Mouse (Mus musculus): ENCODE results near the gene Cyp3a57. TPM values are rescaled to one million over a fixed set of nuclear protein-coding genes. Genes with fewer than 3 reads are reported as not detected.
"Not testable (repeated sequence)": the region's sequence is repeated elsewhere in the genome, so short reads cannot be mapped to it uniquely, and the experiment has no call there.

Cyp3a57 gene
- polyA plus RNA-seq (2014; fragmentation: Nextera tagmentation; extraction: Ambion mirVana) = not detected in 2 replicates

DNA sequence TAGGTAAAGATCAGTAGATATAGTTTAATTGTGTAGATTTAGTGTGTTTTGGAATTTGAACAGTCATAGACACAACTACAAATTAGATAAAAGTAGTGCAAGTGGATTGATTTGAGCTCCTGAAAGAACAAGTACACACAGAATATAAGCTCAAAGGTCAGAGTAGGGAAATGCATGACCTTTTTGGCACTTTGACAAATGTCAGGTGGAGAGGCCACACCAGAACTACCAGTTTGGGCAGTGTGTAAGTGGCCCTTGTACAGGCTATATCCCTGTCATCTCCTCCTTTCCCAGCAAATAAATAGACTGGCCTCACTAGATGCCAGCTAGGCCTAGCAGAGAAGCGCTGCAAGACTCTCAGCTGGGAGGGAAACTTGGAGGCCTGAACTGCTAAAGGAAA lies at the start of gene Cyp3a57:
Gene Cyp3a57, plus strand, starts transcription at position 339 of the 400 bp plus-strand sequence.
- WGBS = 81% methylated on average over 1 of the region's 1 CpGs
- Histone ChIP-seq H3K4me3 (replicated peaks; ENCODE audit: low read length) (no peak within 1 kb of the TSS), H3K27ac (no peak within 1 kb of the TSS), H3K36me3 (replicated peaks; ENCODE audit: control insufficient read depth, insufficient read depth) (no peaks in the 10 kb centered on the region), H3K9me3 (ENCODE audit: control insufficient read depth, low read length) (0 out of 2 replicates have a peak, but pooled peaks cover 6% of the 10 kb centered on the region), H3K9ac (no peak within 1 kb of the TSS), H3K4me2 (replicated peaks) (no peak within 1 kb of the TSS), H3K4me1 (replicated peaks; ENCODE audit: control insufficient read depth, insufficient read depth, low read length) (no peaks in the 10 kb centered on the region), H3K27me3 (ENCODE audit: control insufficient read depth, insufficient read depth, low read length) (no peaks in the 10 kb centered on the region)
- DNase-seq (ENCODE audit: low spot score) (no peak), ATAC-seq (ENCODE audit: low FRiP score) (no peak)

GRCm38 (mm10) chr5:145300469-145300868 lies 44.6 kb upstream of the Cyp3a57 start:
- no peaks in the 10 kb centered on the region for H3K36me3 ChIP-seq (replicated peaks; ENCODE audit: control insufficient read depth, insufficient read depth)
- no peak overlapping the region for H3K4me2 ChIP-seq (replicated peaks)
- H3K9ac ChIP-seq = no peak overlapping the region
- H3K27me3 ChIP-seq (ENCODE audit: control insufficient read depth, insufficient read depth, low read length) = no peaks in the 10 kb centered on the region
- ATAC-seq (ENCODE audit: low FRiP score) (no peak), DNase-seq (ENCODE audit: low spot score) (no peak)
- H3K27ac ChIP-seq = no peak overlapping the region
- H3K4me1 ChIP-seq (replicated peaks; ENCODE audit: control insufficient read depth, insufficient read depth, low read length) = no peaks in the 10 kb centered on the region
- no peaks in the 10 kb centered on the region for H3K9me3 ChIP-seq (ENCODE audit: control insufficient read depth, low read length)
- H3K4me3 ChIP-seq (replicated peaks; ENCODE audit: low read length) = no peak overlapping the region

- not testable (repeated sequence) for H3K36me3 ChIP-seq (replicated peaks; ENCODE audit: control insufficient read depth, insufficient read depth); DNase-seq (ENCODE audit: low spot score); H3K4me2 ChIP-seq (replicated peaks); H3K27me3 ChIP-seq (ENCODE audit: control insufficient read depth, insufficient read depth, low read length); H3K4me1 ChIP-seq (replicated peaks; ENCODE audit: control insufficient read depth, insufficient read depth, low read length); H3K4me3 ChIP-seq (replicated peaks; ENCODE audit: low read length); ATAC-seq (ENCODE audit: low FRiP score); H3K9me3 ChIP-seq (ENCODE audit: control insufficient read depth, low read length); H3K27ac ChIP-seq; H3K9ac ChIP-seq
- WGBS = 70% methylated on average over 4 of the region's 4 CpGs
These were observed 43.3 kb upstream of the Cyp3a57 start for GRCm38 (mm10) chr5:145301796-145302195.

GRCm38 (mm10) chr5:145302424-145302823 lies 42.7 kb upstream of the Cyp3a57 start:
- 80% methylated on average over 1 of the region's 1 CpGs for WGBS
- H3K4me2 ChIP-seq (replicated peaks) = no peak overlapping the region

GRCm38 (mm10) chr5:145306953-145307352 lies 38.1 kb upstream of the Cyp3a57 start:
- not testable (repeated sequence) for ATAC-seq (ENCODE audit: low FRiP score)

More at GRCm38 (mm10) chr5:145302424-145302823, 42.7 kb upstream of the Cyp3a57 start:
- Histone ChIP-seq H3K4me3 (replicated peaks; ENCODE audit: low read length) (no peak overlapping the region), H3K4me1 (replicated peaks; ENCODE audit: control insufficient read depth, insufficient read depth, low read length) (no peaks in the 10 kb centered on the region), H3K27me3 (ENCODE audit: control insufficient read depth, insufficient read depth, low read length) (no peaks in the 10 kb centered on the region), H3K9ac (no peak overlapping the region), H3K27ac (no peak overlapping the region), H3K9me3 (ENCODE audit: control insufficient read depth, low read length) (no peaks in the 10 kb centered on the region), H3K36me3 (replicated peaks; ENCODE audit: control insufficient read depth, insufficient read depth) (no peaks in the 10 kb centered on the region)
- DNase-seq (ENCODE audit: low spot score) = no peak
- no peak for ATAC-seq (ENCODE audit: low FRiP score)

GRCm38 (mm10) chr5:145307811-145308210 lies 37.3 kb upstream of the Cyp3a57 start:
- H3K9me3 ChIP-seq (ENCODE audit: control insufficient read depth, low read length); H3K4me1 ChIP-seq (replicated peaks; ENCODE audit: control insufficient read depth, insufficient read depth, low read length); H3K9ac ChIP-seq; H3K4me3 ChIP-seq (replicated peaks; ENCODE audit: low read length); DNase-seq (ENCODE audit: low spot score); H3K27me3 ChIP-seq (ENCODE audit: control insufficient read depth, insufficient read depth, low read length); H3K4me2 ChIP-seq (replicated peaks); H3K36me3 ChIP-seq (replicated peaks; ENCODE audit: control insufficient read depth, insufficient read depth); ATAC-seq (ENCODE audit: low FRiP score); H3K27ac ChIP-seq: not testable (repeated sequence)
- 80% methylated on average over 3 of the region's 3 CpGs for WGBS

More at GRCm38 (mm10) chr5:145306953-145307352, 38.1 kb upstream of the Cyp3a57 start:
- not testable (repeated sequence) for H3K27me3 ChIP-seq (ENCODE audit: control insufficient read depth, insufficient read depth, low read length); H3K36me3 ChIP-seq (replicated peaks; ENCODE audit: control insufficient read depth, insufficient read depth); H3K4me1 ChIP-seq (replicated peaks; ENCODE audit: control insufficient read depth, insufficient read depth, low read length); H3K27ac ChIP-seq; DNase-seq (ENCODE audit: low spot score); H3K4me2 ChIP-seq (replicated peaks); H3K4me3 ChIP-seq (replicated peaks; ENCODE audit: low read length); H3K9me3 ChIP-seq (ENCODE audit: control insufficient read depth, low read length); H3K9ac ChIP-seq
- 93% methylated on average over 4 of the region's 4 CpGs for WGBS

DNA sequence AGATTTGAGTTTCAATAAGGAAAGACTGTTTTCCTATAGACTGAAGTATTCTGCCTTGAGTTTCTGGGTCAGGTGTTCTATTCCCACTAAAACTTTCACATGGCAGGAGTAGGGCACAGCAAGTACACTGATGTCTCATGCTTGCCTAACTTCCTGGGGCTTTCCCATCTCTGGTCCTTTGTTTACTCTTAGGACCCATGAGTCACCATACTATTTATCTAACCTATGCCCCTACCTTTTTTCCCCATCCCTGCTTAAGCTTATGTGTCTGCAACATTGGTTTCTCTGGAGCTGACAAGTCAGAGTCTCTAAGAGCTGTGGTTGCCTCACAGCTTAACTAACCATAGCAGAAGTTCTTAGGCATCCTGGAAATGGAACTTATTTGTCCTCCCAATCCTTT lies 31.2 kb upstream of the Cyp3a57 start:
- H3K36me3 ChIP-seq (replicated peaks; ENCODE audit: control insufficient read depth, insufficient read depth) = no peaks in the 10 kb centered on the region
- no peaks in the 10 kb centered on the region for H3K27me3 ChIP-seq (ENCODE audit: control insufficient read depth, insufficient read depth, low read length)
- no peak overlapping the region for H3K27ac ChIP-seq
- ATAC-seq (ENCODE audit: low FRiP score) (no peak), DNase-seq (ENCODE audit: low spot score) (no peak)
- no peaks in the 10 kb centered on the region for H3K4me1 ChIP-seq (replicated peaks; ENCODE audit: control insufficient read depth, insufficient read depth, low read length)
- H3K9ac ChIP-seq = no peak overlapping the region
- H3K4me3 ChIP-seq (replicated peaks; ENCODE audit: low read length) = no peak overlapping the region
- H3K4me2 ChIP-seq (replicated peaks) = no peak overlapping the region
- H3K9me3 ChIP-seq (ENCODE audit: control insufficient read depth, low read length) = 0 out of 2 replicates have a peak, but pooled peaks cover 14% of the 10 kb centered on the region

DNA sequence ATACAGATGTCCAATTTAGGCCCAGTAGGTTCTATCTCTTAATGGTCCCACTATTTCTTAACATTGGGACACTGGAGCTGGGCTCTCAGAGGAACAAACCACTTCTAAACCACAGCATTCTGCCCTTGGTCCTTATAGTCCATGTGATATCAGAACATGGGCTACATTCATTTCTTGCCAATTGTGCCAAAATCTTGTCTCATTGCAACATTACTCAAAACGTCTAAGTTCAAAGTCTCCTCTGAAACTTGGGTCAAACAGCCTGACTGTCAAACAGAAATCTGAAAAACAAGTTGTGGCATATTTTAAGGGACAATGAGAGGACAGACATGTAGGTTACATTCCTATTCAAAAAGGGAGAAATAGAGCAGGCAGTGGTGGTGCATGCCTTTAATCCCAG lies 27.9 kb upstream of the Cyp3a57 start:
- WGBS = 89% methylated on average over 1 of the region's 1 CpGs
- Histone ChIP-seq H3K9me3 (ENCODE audit: control insufficient read depth, low read length) (peaks cover 19% of the 10 kb centered on the region; the same call in 1 of the 2 replicates), H3K27me3 (ENCODE audit: control insufficient read depth, insufficient read depth, low read length) (no peaks in the 10 kb centered on the region), H3K4me1 (replicated peaks; ENCODE audit: control insufficient read depth, insufficient read depth, low read length) (no peaks in the 10 kb centered on the region), H3K4me2 (replicated peaks) (no peak overlapping the region), H3K36me3 (replicated peaks; ENCODE audit: control insufficient read depth, insufficient read depth) (no peaks in the 10 kb centered on the region), H3K9ac (no peak overlapping the region), H3K4me3 (replicated peaks; ENCODE audit: low read length) (no peak overlapping the region), H3K27ac (no peak overlapping the region)
- no peak for DNase-seq (ENCODE audit: low spot score)
- ATAC-seq (ENCODE audit: low FRiP score) = no peak

GRCm38 (mm10) chr5:145338756-145339155 lies 6.3 kb upstream of the Cyp3a57 start:
- not testable (repeated sequence) for H3K36me3 ChIP-seq (replicated peaks; ENCODE audit: control insufficient read depth, insufficient read depth); H3K9ac ChIP-seq; H3K27me3 ChIP-seq (ENCODE audit: control insufficient read depth, insufficient read depth, low read length); H3K4me2 ChIP-seq (replicated peaks); H3K9me3 ChIP-seq (ENCODE audit: control insufficient read depth, low read length); DNase-seq (ENCODE audit: low spot score); H3K4me3 ChIP-seq (replicated peaks; ENCODE audit: low read length); H3K4me1 ChIP-seq (replicated peaks; ENCODE audit: control insufficient read depth, insufficient read depth, low read length); ATAC-seq (ENCODE audit: low FRiP score); H3K27ac ChIP-seq

DNA sequence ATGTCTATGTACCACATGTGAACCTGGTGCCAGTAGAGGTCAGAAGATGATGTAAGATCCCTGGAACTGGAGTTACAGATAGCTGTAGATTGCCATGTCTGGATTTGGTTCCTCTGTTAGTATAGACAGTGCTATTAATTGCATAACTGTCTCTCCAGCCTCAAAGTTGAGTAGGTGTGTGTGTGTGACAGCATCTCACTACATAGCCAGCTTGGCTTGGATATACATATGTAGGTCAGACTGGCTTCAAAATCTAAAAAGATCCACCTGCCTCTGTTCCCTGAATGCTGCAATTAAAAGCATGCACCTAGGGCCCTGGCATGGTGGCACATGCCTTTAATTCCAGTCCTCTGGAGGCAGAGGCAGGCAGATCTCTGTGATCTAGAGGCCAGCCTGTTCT lies 4.6 kb downstream of the Cyp3a57 start:
- Histone ChIP-seq H3K27ac (no peak overlapping the region), H3K36me3 (replicated peaks; ENCODE audit: control insufficient read depth, insufficient read depth) (no peaks in the 10 kb centered on the region), H3K9ac (no peak overlapping the region), H3K9me3 (ENCODE audit: control insufficient read depth, low read length) (0 out of 2 replicates have a peak, but pooled peaks cover 6% of the 10 kb centered on the region), H3K4me2 (replicated peaks) (no peak overlapping the region), H3K4me3 (replicated peaks; ENCODE audit: low read length) (no peak overlapping the region), H3K27me3 (ENCODE audit: control insufficient read depth, insufficient read depth, low read length) (no peaks in the 10 kb centered on the region), H3K4me1 (replicated peaks; ENCODE audit: control insufficient read depth, insufficient read depth, low read length) (no peaks in the 10 kb centered on the region)
- no peak for ATAC-seq (ENCODE audit: low FRiP score)
- no peak for DNase-seq (ENCODE audit: low spot score)

Measured in hindbrain, embryonic 14.5 days (tissue).